Mouse (Mus musculus): Measurements from ENCODE around the gene Eml6.
"Not testable (repeated sequence)": the region's sequence is repeated elsewhere in the genome, so short reads cannot be mapped to it uniquely, and the experiment has no call there.

Gene Eml6

GRCm38 (mm10) chr11:29840606-29841227 is 185.1 kb downstream of the Eml6 start:
- no peak for DNase-seq (ENCODE audit: low spot score in 2 of 2)

DNA sequence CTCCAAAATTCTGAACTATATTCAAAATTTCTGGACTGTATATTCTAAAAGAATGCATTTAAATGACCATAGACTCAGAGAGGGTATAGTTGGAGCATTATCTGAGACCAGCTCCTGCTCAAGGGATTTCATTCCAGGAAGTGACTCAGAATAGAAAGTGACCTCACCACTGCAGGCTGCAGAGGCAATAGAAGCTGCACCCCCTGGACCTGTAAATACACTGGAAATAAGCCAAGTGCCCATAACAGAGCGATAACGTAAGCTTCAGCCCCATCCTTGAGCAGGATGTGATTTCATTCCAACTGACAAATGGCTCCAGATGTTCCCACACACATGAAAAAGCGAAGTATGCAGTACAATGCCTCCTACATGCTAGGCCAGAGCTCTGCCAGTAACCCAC is 186.1 kb downstream of the Eml6 start:
- no peak for DNase-seq (ENCODE audit: low spot score in 2 of 2)

GRCm38 (mm10) chr11:29837066-29837465 is 188.8 kb downstream of the Eml6 start:
- DNase-seq (ENCODE audit: low spot score in 2 of 2): no peak

GRCm38 (mm10) chr11:29827729-29828128 is 198.1 kb downstream of the Eml6 start:
- no peak for DNase-seq (ENCODE audit: low spot score in 2 of 2)

- DNase-seq (ENCODE audit: low spot score in 2 of 2): no peak
These were observed 199.8 kb downstream of the Eml6 start for GRCm38 (mm10) chr11:29826001-29826400.

DNA sequence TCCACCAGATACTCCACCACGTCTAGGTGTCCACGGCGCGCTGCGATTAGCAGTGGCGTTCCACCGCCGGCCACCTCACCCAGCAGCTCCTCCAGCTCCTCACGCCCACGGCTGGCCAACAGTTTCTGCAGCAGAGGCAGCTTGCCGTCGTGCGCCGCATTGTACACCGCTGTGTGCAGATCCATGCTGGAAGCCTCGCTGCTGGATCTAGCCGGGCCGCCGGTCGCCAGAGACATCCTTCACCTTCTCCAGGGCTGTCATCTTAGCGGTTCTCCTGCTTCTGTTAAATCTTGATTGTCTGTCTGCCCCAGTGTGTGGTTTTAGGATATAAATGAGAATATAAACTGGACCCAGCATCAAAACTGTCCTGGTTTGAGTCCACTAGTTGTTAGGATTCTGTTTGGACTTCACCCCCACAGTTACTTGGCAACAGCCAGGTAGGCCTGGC is 200.5 kb downstream of the Eml6 start, which contains the start of gene 4931440F15Rik:
TSS of gene 4931440F15Rik (minus strand) at position 398 of the 448 bp plus-strand sequence.
- not testable (repeated sequence) for DNase-seq (ENCODE audit: low spot score in 2 of 2)

- DNase-seq (ENCODE audit: low spot score in 2 of 2): not testable (repeated sequence)
These were observed 201.2 kb downstream of the Eml6 start for GRCm38 (mm10) chr11:29824474-29825270.

DNA sequence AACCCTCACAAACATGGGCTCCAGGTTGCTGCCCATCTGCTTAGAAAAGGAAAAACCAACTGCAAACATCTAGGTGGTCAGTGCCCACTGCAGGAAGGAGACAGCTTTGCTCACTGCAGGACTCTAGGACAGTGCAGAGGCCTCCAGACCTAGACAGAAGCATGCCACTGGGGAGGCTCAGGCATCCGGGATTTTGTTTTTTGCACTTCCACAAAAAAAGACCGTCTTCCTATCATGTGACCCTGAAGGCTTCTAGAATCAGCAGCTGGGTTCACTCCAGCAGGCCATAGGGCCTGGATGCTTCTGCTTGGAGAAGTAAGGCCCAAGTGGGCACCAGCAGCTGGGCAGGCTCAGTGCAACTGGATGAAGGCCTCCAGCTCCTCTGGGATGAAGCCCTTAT is 202.7 kb downstream of the Eml6 start:
- no peak for DNase-seq (ENCODE audit: low spot score in 2 of 2)

DNA sequence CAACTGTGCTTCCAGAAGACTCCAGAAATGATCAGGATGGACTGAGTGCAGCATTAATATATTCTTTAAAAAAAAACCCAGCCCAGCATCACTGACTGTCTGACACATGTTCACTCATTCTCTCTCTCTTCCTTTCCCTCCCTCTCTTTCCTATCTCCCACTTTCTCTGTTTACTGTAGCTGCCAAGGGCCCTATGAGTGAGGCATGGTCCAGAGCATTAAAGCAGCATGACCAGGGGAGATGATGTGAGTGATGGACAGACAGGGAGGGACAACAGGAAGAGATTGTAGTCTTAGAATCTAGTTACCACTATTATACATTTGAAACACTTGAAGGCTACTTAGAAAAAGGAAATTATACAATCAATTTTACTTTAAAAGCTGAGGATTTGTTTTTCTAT is 210.2 kb downstream of the Eml6 start:
- DNase-seq (ENCODE audit: low spot score in 2 of 2): no peak

GRCm38 (mm10) chr11:29815261-29815660 is 210.6 kb downstream of the Eml6 start:
- DNase-seq (ENCODE audit: low spot score in 2 of 2): no peak

- DNase-seq (ENCODE audit: low spot score in 2 of 2): no peak
These were observed 212.6 kb downstream of the Eml6 start for GRCm38 (mm10) chr11:29813267-29813666.

DNA sequence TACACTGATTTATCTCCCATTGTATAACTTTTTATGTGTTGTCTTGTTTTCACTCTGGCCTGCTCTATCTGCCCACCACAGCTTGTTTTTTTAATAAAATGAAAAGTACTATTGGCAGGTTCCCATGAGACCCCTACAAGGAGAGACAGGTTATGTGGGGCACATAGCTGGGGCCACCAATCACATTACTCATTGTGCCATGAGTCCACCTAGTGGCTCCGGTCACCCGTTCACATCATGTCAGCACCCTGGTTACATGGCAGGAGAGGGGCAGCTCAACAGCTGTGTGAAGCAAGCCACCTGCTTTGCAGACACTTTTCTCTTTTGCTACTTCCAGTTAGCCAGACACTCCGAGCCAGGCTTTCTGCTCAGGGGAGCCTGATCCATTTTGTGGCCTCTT is 213.4 kb downstream of the Eml6 start:
- no peak for DNase-seq (ENCODE audit: low spot score in 2 of 2)

DNA sequence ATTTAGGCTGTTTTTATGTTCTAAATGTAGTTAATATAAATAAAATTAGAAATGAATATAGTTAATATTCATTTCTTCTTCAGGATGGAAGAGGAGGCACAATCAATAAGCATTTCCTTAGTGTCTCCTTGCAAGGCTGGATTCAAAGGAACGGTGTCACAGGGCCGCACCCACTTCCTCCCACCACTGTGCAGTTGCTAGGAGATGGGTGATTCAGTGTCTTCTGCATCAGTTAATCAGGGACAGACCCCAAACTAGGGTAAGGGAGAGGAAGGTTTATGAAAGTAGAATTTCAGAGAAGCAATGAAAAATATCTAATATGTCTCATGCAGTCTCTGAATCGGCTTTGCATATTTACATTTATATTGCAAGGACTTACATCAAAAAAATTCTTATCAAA is 215.5 kb downstream of the Eml6 start:
- DNase-seq (ENCODE audit: low spot score in 2 of 2): no peak

DNA sequence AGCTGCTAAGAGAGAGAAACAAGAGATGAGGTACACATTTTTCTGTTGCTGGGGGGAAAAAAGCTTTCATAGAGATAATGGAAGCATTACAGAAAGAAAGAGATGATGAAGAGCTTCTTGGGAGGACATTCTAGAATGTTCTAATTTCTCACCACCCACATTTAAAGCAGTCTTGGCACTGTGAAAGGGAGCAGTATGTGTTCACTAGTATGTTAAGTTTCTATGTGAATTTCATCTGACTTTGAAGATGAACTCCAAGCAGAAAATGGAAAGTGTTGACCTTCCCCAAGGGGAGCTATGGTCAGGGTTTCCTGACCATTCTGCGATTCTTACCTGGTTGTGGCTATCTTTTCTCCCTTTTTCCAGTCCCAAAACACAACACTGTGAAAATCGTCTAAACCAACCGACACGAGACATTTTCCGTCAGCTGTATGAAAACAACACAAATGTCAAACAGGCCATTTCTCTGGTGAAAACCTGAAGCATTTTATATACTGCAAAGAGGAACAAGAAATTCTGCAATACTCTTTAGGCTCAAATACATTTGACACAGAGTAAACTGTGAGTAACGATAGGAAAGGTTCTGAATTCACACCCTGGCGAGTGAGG is 216.7 kb downstream of the Eml6 start:
- DNase-seq (ENCODE audit: low spot score in 2 of 2): no peak

DNA sequence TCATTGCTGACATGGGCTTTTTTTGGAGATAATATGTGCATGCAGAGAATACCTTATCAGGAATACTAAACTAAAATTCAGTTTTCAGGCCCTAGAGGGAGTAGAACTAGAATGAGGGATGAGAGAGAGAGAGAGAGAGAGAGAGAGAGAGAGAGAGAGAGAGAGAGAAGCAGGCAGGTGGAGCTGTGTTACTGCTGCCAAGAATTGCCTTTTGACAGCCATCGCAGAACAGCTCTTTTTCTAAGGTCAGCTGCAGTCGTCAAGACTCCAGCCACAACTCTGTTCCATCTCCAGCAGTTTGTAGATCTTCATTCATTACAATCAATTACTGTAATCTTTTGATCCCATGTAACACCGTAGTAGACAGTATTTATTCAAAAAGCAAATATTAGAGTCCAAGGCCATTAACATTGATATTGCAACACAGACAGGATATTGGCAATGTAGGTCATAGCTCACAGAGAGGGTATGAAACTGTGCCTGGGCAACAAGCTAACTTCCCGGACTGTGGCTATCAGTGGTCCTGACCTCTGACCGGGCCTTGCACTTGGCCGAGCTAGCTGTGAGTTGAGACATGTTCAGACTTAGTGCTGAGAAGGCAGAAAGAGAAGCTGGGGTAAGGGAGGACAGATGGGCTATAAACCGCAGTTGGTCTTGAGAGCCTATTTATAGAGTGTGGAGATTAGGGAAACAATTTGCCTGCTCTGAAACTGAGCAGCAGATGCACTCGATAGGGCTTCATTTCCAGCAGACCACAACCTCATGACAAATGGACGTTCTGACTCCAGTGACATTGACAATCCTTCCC is 217.5 kb downstream of the Eml6 start:
- DNase-seq (ENCODE audit: low spot score in 2 of 2): no peak

DNA sequence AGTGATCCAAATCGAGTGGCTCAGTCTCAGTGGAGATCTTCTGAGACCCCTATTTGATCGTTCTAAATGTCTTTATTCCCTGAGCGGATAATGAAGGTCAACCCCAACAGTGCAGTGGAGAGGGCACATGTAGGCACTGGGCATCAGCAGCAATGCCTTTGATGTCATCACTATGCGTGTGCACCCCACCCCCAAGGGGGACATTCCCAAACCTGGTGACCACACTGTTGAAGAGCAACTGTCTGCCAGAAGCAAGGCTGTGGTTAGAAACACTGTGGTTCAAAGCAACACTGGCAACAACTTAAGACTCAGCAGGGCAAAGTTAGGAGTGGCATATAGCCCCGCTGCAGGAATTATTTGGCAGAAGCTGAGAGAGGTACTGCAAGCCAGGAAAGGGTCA is 218.5 kb downstream of the Eml6 start:
- DNase-seq (ENCODE audit: low spot score in 2 of 2): no peak

DNA sequence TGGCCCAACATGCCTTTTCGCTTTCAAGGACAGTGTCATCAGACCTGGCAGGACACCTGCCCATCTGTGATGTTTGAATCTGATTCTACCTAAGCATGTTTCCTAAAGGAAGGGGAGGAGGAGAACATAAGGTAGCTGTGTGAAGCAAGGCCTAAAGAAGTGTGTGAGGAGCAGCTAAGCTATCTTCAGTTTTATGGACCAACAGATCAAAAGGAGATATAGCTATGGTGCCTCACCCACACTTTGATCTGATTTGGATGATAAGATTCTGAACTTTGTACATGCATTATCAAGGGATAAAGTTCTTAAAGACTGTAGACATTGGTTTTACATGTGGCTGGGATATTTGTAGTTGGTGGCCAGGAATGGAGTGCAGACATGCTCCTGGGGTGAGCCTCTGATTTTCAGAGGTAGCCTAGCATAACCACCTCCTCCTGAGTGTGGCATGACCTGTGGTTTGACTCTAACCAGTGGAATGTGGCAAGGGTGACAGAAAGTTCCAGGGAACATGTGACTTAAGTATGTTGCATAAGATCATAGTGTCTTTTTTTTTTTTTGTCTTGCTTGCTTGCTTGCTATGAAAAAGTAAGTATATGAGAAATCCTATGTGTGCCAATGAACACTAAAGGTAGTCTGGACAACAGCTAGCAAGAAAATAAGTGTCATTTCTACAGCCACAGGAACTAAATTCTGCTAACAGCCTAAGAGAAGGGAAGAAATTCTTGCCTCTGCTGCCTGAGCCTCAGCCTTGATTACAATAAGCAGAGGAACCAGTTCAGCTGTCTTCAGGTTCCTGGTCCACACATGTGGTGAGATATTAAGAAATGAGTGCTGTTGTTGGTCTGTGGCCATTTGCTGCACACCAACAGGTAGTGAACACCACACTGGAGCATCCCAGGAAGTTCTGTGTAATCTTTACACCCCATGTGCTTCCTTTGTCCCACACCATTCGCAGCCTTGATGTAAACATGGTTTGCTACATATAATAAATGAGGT is 224.1 kb downstream of the Eml6 start:
- no peak for DNase-seq (ENCODE audit: low spot score in 2 of 2)

- DNase-seq (ENCODE audit: low spot score in 2 of 2): no peak
These were observed 226.0 kb downstream of the Eml6 start for GRCm38 (mm10) chr11:29799839-29800238.

- DNase-seq (ENCODE audit: low spot score in 2 of 2): peak; percentile 72 to 73
These were observed 230.7 kb downstream of the Eml6 start for GRCm38 (mm10) chr11:29795106-29795505.

- DNase-seq (ENCODE audit: low spot score in 2 of 2): no peak
These were observed 231.4 kb downstream of the Eml6 start for GRCm38 (mm10) chr11:29794475-29794874.

GRCm38 (mm10) chr11:29790796-29791195 is 235.0 kb downstream of the Eml6 start:
- no peak for DNase-seq (ENCODE audit: low spot score in 2 of 2)
